Mouse (Mus musculus) megakaryocyte progenitor cell, adult 5-6 weeks (primary cell): ENCODE results near the gene Zfp697. TPM values are rescaled to one million over a fixed set of nuclear protein-coding genes. Genes with fewer than 3 reads are reported as not detected.

Experiments
- ATAC-seq: replicated peaks from 2 replicates; pipeline ENCODE4 v1.8.0; 2016; ENCODE audit warnings: mild to moderate bottlenecking, moderate TSS enrichment, inconsistent platforms; ENCODE audit not compliant: poor library complexity
- total RNA-seq, 2 experiments: library from RNA; stranded (forward) in 1 of 2; stranded (reverse) in 1 of 2; fragments of 157-497, 149-512 nt in 1 of 2; fragments of 200-1000 nt in 1 of 2; gene quantifications; 2 replicates each; pipeline versions ENCODE4 v1.2.3 to v1.2.4; 2015 to 2017

The Zfp697 gene
- total RNA-seq (2015) (0.90 and 1.2 TPM in 2 replicates), total RNA-seq (2017) (0.54 and 0.84 TPM in 2 replicates)

- ATAC-seq, result peak; percentile 63
These were observed at the start of gene Zfp697 for GRCm38 (mm10) chr3:98382246-98382939. Gene Zfp697 (plus strand): TSS chr3:98382461.

- no peak for ATAC-seq
These were observed 48.3 kb upstream of the Zfp697 start for GRCm38 (mm10) chr3:98334010-98334409.

GRCm38 (mm10) chr3:98335331-98335730 is 46.9 kb upstream of the Zfp697 start:
- peak; percentile 4 for ATAC-seq

- peak; percentile 15; the same call in 1 of the 2 replicates for ATAC-seq
These were observed 46.4 kb upstream of the Zfp697 start for GRCm38 (mm10) chr3:98335886-98336285.

- ATAC-seq, result peak; percentile 18
These were observed 45.3 kb upstream of the Zfp697 start for GRCm38 (mm10) chr3:98336661-98337654.

GRCm38 (mm10) chr3:98338584-98339041 is 43.6 kb upstream of the Zfp697 start:
- ATAC-seq, result peak; percentile 53

GRCm38 (mm10) chr3:98339097-98339705 is 43.1 kb upstream of the Zfp697 start:
- peak; percentile 9 for ATAC-seq

GRCm38 (mm10) chr3:98339706-98340109 is 42.6 kb upstream of the Zfp697 start, which contains the start of gene Phgdh:
Gene Phgdh (minus strand): TSS chr3:98339990.
- ATAC-seq, result peak; percentile 66

GRCm38 (mm10) chr3:98340818-98341594 is 41.3 kb upstream of the Zfp697 start:
- no peak for ATAC-seq

- ATAC-seq, result no peak
These were observed 39.0 kb upstream of the Zfp697 start for GRCm38 (mm10) chr3:98343235-98343634.

GRCm38 (mm10) chr3:98348106-98348505 is 34.2 kb upstream of the Zfp697 start:
- peak; percentile 86 for ATAC-seq

- peak; percentile 79 for ATAC-seq
These were observed 33.6 kb upstream of the Zfp697 start for GRCm38 (mm10) chr3:98348705-98349104.

GRCm38 (mm10) chr3:98353892-98354291 is 28.4 kb upstream of the Zfp697 start:
- peak; percentile 40 for ATAC-seq

GRCm38 (mm10) chr3:98355344-98356025 is 26.8 kb upstream of the Zfp697 start:
- no peak for ATAC-seq

- ATAC-seq, result no peak
These were observed 26.3 kb upstream of the Zfp697 start for GRCm38 (mm10) chr3:98356026-98356365.

- peak; percentile 77 for ATAC-seq
These were observed 25.5 kb upstream of the Zfp697 start for GRCm38 (mm10) chr3:98356632-98357370.

GRCm38 (mm10) chr3:98362753-98363152 is 19.5 kb upstream of the Zfp697 start:
- peak; percentile 86 for ATAC-seq

- no peak for ATAC-seq
These were observed 16.2 kb upstream of the Zfp697 start for GRCm38 (mm10) chr3:98366086-98366485.

GRCm38 (mm10) chr3:98366823-98367222 is 15.4 kb upstream of the Zfp697 start:
- ATAC-seq, result no peak
